Mouse (Mus musculus) thymus, postnatal 0 days (tissue): ENCODE data around the gene Gm1604a. TPM values are rescaled to one million over a fixed set of nuclear protein-coding genes. Genes with fewer than 3 reads are reported as not detected.

ENCODE experiments used
- polyA plus RNA-seq: library from polyadenylated mRNA; unstranded; fragments of >200 nt; fragmentation: Nextera tagmentation; extraction: Ambion mirVana; gene quantifications from 2 replicates; pipeline ENCODE4 v1.2.1, GENCODE M21; 2015

Gene Gm1604a
- polyA plus RNA-seq, 1 experiment from 2014 or later = 1.9 TPM

Other genes with a start within 250 kb of the Gm1604a start
- 385 and 387 TPM in 2 replicates for gene Ezr, start 242.8 kb upstream of the Gm1604a start, polyA plus RNA-seq
- 28.2 and 28.3 TPM in 2 replicates for gene Rsph3b, start 76.9 kb upstream of the Gm1604a start, polyA plus RNA-seq
- 76.6 and 80.4 TPM in 2 replicates for gene Tagap1, start 64.4 kb upstream of the Gm1604a start, polyA plus RNA-seq
- 410 and 412 TPM in 2 replicates for gene Rnaset2b, start 54.9 kb upstream of the Gm1604a start, polyA plus RNA-seq
- gene Gm49721, start 46.7 kb upstream of the Gm1604a start, polyA plus RNA-seq = 0.31 and 0.83 TPM in 2 replicates
- gene Rps6ka2, start 144.5 kb downstream of the Gm1604a start, polyA plus RNA-seq = 1.5 and 2.1 TPM in 2 replicates